Mouse (Mus musculus) CH12.LX (cell line): ENCODE data around the gene Sgo2b. TPM values are rescaled to one million over a fixed set of nuclear protein-coding genes. Genes with fewer than 3 reads are reported as not detected.
"Not testable (repeated sequence)": the region's sequence is repeated elsewhere in the genome, so short reads cannot be mapped to it uniquely, and the experiment has no call there.

Source experiments
- DNase-seq: peaks from one replicate; pipeline ENCODE4 v3.0.0-alpha.2; 2013; ENCODE audit errors: extremely low read depth
- H3K27ac ChIP-seq: 2 replicates; pipeline ENCODE4 v1.5.1; 2012; ENCODE audit warnings: low read depth, mild to moderate bottlenecking, control low read depth, moderate library complexity; ENCODE audit not compliant: insufficient read depth
- H3K27me3 ChIP-seq: replicated peaks from 2 replicates; pipeline ENCODE3; 2012; ENCODE audit warnings: inconsistent platforms
- H3K36me3 ChIP-seq, 2 experiments: replicated peaks in 1 of 2; 2 replicates each; pipeline versions ENCODE3 to v1.6.1; 2012; ENCODE audit warnings: inconsistent platforms in 1 of 2, low read length in 1 of 2, mild to moderate bottlenecking in 1 of 2, mixed read lengths in 1 of 2, moderate library complexity in 1 of 2; ENCODE audit not compliant: control insufficient read depth in 1 of 2, insufficient read depth in 1 of 2
- H3K4me1 ChIP-seq, 2 experiments: 2 replicates each; pipeline ENCODE4 v1.6.1; 2012; ENCODE audit warnings: inconsistent platforms in 1 of 2, moderate library complexity in 1 of 2; ENCODE audit not compliant: insufficient read depth in 2 of 2, control insufficient read depth in 1 of 2
- H3K4me2 ChIP-seq: 2 replicates; pipeline ENCODE4 v1.6.1; 2012; ENCODE audit warnings: low read depth, mild to moderate bottlenecking, control low read depth; ENCODE audit not compliant: poor library complexity, insufficient read depth, severe bottlenecking
- H3K4me3 ChIP-seq, 3 experiments: fragments of 150-350 bp in 1 of 3; sonication (generic) in 1 of 3; replicated peaks in 1 of 3; 2 replicates each; pipeline versions ENCODE3 to v1.5.1; 2011 to 2012; ENCODE audit warnings: low read depth in 2 of 3, low read length in 2 of 3, mild to moderate bottlenecking in 2 of 3, moderate library complexity in 2 of 3, control low read depth in 1 of 3, improper control_type of control experiment in 1 of 3, inconsistent platforms in 1 of 3, mixed read lengths in 1 of 3; ENCODE audit not compliant: poor library complexity in 1 of 3
- H3K79me2 ChIP-seq: replicated peaks from 2 replicates; pipeline ENCODE4 v1.6.1; 2012; ENCODE audit warnings: mild to moderate bottlenecking, moderate library complexity; ENCODE audit not compliant: control insufficient read depth, poor library complexity, insufficient read depth, severe bottlenecking; ENCODE audit errors: extremely low read depth
- H3K9ac ChIP-seq: 2 replicates; pipeline ENCODE4 v1.6.1; 2012; ENCODE audit warnings: low read depth, mild to moderate bottlenecking, control low read depth, moderate library complexity; ENCODE audit not compliant: insufficient read depth
- H3K9me3 ChIP-seq: replicated peaks from 2 replicates; pipeline ENCODE3; 2012; ENCODE audit warnings: low read length, inconsistent platforms, mixed read lengths
- BHLHE40 ChIP-seq: IDR thresholded peaks from 2 replicates; pipeline ENCODE4 v1.6.1; 2011; ENCODE audit warnings: mild to moderate bottlenecking, low read depth, low read length, improper control_type of control experiment
- CHD1 ChIP-seq: IDR thresholded peaks from 2 replicates; pipeline ENCODE4 v1.6.1; 2012; ENCODE audit warnings: low read depth, low read length, improper control_type of control experiment, inconsistent platforms
- CHD2 ChIP-seq: IDR thresholded peaks from 2 replicates; pipeline ENCODE4 v1.6.1; 2011; ENCODE audit warnings: low read length, improper control_type of control experiment
- CTCF ChIP-seq, 2 experiments: IDR thresholded peaks in 1 of 2; conservative IDR thresholded peaks in 1 of 2; 2 replicates each; pipeline ENCODE4 v1.5.1; 2011 to 2012; ENCODE audit warnings: low read depth in 2 of 2, low read length in 2 of 2, improper control_type of control experiment in 1 of 2, inconsistent platforms in 1 of 2, mild to moderate bottlenecking in 1 of 2, moderate library complexity in 1 of 2
- E2F4 ChIP-seq: IDR thresholded peaks from 2 replicates; pipeline ENCODE4 v1.6.1; 2011; ENCODE audit warnings: low read depth, low read length, improper control_type of control experiment; ENCODE audit not compliant: insufficient replicate concordance
- ELF1 ChIP-seq: IDR thresholded peaks from 2 replicates; pipeline ENCODE4 v1.6.1; 2014; ENCODE audit warnings: low read depth, mild to moderate bottlenecking, inconsistent platforms, low read length, improper control_type of control experiment
- JUN ChIP-seq: IDR thresholded peaks from 2 replicates; pipeline ENCODE4 v1.6.1; 2011; ENCODE audit warnings: low read depth, mild to moderate bottlenecking, low read length, improper control_type of control experiment, moderate library complexity; ENCODE audit not compliant: insufficient read depth
- JUND ChIP-seq: conservative IDR thresholded peaks from 2 replicates; pipeline ENCODE4 v1.6.1; 2011; ENCODE audit warnings: low read depth, low read length, improper control_type of control experiment
- MAX ChIP-seq: IDR thresholded peaks from 2 replicates; pipeline ENCODE4 v1.6.1; 2011; ENCODE audit warnings: low read length, improper control_type of control experiment
- MAZ ChIP-seq: IDR thresholded peaks from 2 replicates; pipeline ENCODE4 v1.6.1; 2012; ENCODE audit warnings: low read depth, mild to moderate bottlenecking, inconsistent platforms, low read length, improper control_type of control experiment, moderate library complexity
- MXI1 ChIP-seq: IDR thresholded peaks from 2 replicates; pipeline ENCODE4 v1.6.1; 2011; ENCODE audit warnings: mild to moderate bottlenecking, low read depth, low read length, improper control_type of control experiment
- NRF1 ChIP-seq: IDR thresholded peaks from 2 replicates; pipeline ENCODE4 v1.6.1; 2014; ENCODE audit warnings: low read depth, mild to moderate bottlenecking, inconsistent platforms, low read length, improper control_type of control experiment, moderate library complexity
- PAX5 ChIP-seq: IDR thresholded peaks from 2 replicates; pipeline ENCODE4 v1.6.1; 2012; ENCODE audit warnings: low read length, inconsistent platforms, mixed read lengths
- POLR2A ChIP-seq: IDR thresholded peaks from 2 replicates; pipeline ENCODE4 v1.6.1; 2011; ENCODE audit warnings: low read depth, mild to moderate bottlenecking, improper control_type of control experiment, low read length
- SIN3A ChIP-seq: IDR thresholded peaks from 2 replicates; pipeline ENCODE4 v1.6.1; 2012; ENCODE audit warnings: low read length, improper control_type of control experiment, inconsistent platforms
- SMC3 ChIP-seq: IDR thresholded peaks from 2 replicates; pipeline ENCODE4 v1.6.1; 2011; ENCODE audit warnings: low read depth, low read length, improper control_type of control experiment
- TCF12 ChIP-seq: IDR thresholded peaks from 2 replicates; pipeline ENCODE4 v1.6.1; 2014; ENCODE audit warnings: low read depth, mild to moderate bottlenecking, inconsistent platforms, low read length, improper control_type of control experiment
- UBTF ChIP-seq: IDR thresholded peaks from 2 replicates; pipeline ENCODE4 v1.6.1; 2012; ENCODE audit warnings: low read depth, mild to moderate bottlenecking, inconsistent platforms, low read length, improper control_type of control experiment, moderate library complexity
- USF2 ChIP-seq: conservative IDR thresholded peaks from 2 replicates; pipeline ENCODE4 v1.6.1; 2011; ENCODE audit warnings: low read depth, low read length, improper control_type of control experiment
- ZKSCAN1 ChIP-seq: IDR thresholded peaks from 2 replicates; pipeline ENCODE4 v1.6.1; 2012; ENCODE audit warnings: low read depth, inconsistent platforms, low read length, improper control_type of control experiment, borderline replicate concordance
- ZMIZ1 ChIP-seq: IDR thresholded peaks from 2 replicates; pipeline ENCODE4 v1.6.1; 2012; ENCODE audit warnings: low read depth, mild to moderate bottlenecking, inconsistent platforms, low read length, improper control_type of control experiment
- dilution Hi-C: fragments of 300-500 bp; cut with MboI; formaldehyde crosslinking; loops from 2 replicates; pipeline ENCODE4 v1.14.3; 2020; ENCODE audit warnings: low sequenced_read_pairs; ENCODE audit not compliant: extremely low pct_unique_long_range_greater_than_20kb, extremely low pct_ligation_motif_present
- in situ Hi-C: fragments of 300-500 bp; cut with MboI; formaldehyde crosslinking; loops from 3 replicates; pipeline ENCODE4 v1.14.3; 2019; ENCODE audit warnings: low sequenced_read_pairs, low pct_ligation_motif_present, low pct_unique_long_range_greater_than_20kb, mixed read lengths
- polyA plus RNA-seq: library from polyadenylated mRNA; unstranded; fragments of >175 nt; gene quantifications from 2 replicates; pipeline ENCODE4 v1.2.1, GENCODE M21; 2012; ENCODE audit warnings: low read depth; ENCODE audit not compliant: insufficient read length
- total RNA-seq, 2 experiments: library from RNA; depleted of rRNA; stranded (reverse); fragments of 300-350 nt in 1 of 2; fragments of >200 nt in 1 of 2; gene quantifications; 2 replicates each; pipeline ENCODE4 v1.2.3; 2012 to 2014

The Sgo2b gene
- total and polyA plus RNA-seq, 3 experiments: not detected

DNA sequence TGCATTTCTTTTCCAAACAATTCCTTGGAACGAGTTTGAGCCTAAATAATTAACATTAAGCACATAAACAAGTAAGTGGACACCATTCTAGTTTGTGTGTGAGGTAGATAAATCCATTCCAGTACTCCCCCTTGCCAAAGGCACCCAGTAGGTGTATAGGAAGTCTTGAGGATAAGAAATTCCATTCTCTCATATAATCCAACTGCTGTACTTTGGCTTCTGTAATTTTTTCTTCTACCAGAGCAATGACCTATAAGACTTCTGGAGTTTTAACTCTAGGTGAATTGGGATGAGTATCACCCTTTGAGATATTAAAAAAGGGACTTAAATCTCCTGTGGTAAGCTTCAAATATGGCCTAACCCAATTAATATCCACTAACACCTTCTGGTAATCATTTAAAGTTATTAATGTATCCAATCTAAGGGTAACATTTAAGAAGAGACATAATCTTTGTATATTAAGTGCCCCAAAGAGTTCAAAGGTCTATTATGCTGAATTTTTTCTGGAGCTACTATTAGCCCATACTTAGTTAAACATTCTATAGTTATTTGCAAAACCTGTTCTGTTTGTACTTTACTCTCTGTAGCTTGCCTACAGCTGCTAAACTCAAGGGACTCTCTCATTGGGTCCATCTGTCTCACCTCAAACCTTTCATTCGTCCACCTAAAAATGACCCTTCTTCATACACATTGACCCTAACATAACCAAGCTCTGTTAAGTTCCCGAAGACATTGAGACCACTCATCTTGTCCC, 9.2 kb upstream of the Sgo2b start:
- no peak for DNase-seq
- no peak overlapping the region for H3K4me2 ChIP-seq
- H3K4me3 ChIP-seq: no peak overlapping the region
- no peak overlapping the region for H3K9ac ChIP-seq
- H3K79me2 ChIP-seq: no peaks in the 10 kb centered on the region
- H3K36me3 ChIP-seq: no peaks in the 10 kb centered on the region
- no peak for TF ChIP-seq ELF1
- no peak for TF ChIP-seq ZKSCAN1
- no peak for TF ChIP-seq UBTF
- TF ChIP-seq USF2: no peak
- no peak for TF ChIP-seq BHLHE40
- no peak for TF ChIP-seq JUN
- TF ChIP-seq ZMIZ1: no peak
- no peak for TF ChIP-seq SIN3A
- no peak for TF ChIP-seq MAZ
- no peak for TF ChIP-seq E2F4
- TF ChIP-seq TCF12: no peak
- H3K9me3 ChIP-seq: peaks cover 36% of the 10 kb centered on the region
- dilution Hi-C loops: no loop called here
- H3K4me1 ChIP-seq: no peaks in the 10 kb centered on the region
- no peaks in the 10 kb centered on the region for H3K27me3 ChIP-seq
- in situ Hi-C loops: no loop called here
- no peak overlapping the region for H3K27ac ChIP-seq

DNA sequence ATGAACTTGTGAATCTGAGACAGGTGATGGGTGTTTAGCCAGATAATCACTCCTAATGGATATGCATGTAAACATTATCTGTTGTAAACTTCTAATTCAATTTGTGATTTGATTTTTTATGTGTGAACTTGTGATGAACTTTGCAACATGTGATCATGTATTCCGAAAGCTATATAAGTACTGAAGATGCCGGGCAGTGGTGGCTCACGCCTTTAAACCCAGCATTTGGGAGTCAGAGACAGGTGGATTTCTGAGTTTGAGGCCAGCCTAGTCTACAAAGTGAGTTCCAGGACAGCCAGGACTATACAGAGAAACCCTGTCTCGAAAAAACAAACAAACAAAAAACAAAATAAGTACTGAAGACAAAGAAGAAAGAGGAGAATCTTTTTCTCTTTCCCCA, 1.8 kb upstream of the Sgo2b start:
- dilution Hi-C loops: not testable (repeated sequence)
- H3K9me3 ChIP-seq: peaks cover 29% of the 10 kb centered on the region

DNA sequence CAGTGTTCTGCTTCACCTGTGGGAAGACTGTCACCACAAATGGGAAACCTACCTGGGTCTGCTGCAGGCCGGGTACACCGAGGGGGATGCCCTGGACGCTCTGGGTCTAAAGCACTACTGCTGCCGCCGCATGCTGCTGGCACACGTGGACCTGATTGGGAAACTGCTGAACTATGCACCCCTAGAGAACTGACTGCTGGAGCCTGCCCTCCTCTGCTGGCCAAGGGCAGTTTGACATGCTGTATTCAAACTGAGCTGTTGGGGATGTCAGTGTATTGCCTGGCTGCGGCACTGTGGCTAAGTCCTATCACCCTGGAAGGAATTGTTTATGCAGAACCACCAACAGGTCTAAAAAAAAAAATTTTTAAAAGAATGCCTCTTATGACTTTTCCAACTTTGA, 18.9 kb downstream of the Sgo2b start:
- no peak overlapping the region for H3K9ac ChIP-seq
- H3K36me3 ChIP-seq: no peaks in the 10 kb centered on the region
- H3K27ac ChIP-seq: no peak overlapping the region
- H3K4me3 ChIP-seq: no peak overlapping the region
- H3K79me2 ChIP-seq: no peaks in the 10 kb centered on the region
- dilution Hi-C loops: no loop called here
- H3K9me3 ChIP-seq: peaks cover 20% of the 10 kb centered on the region
- no peak for DNase-seq
- H3K27me3 ChIP-seq: no peaks in the 10 kb centered on the region
- no peak for TF ChIP-seq POLR2A
- TF ChIP-seq MAX: no peak
- no peak for TF ChIP-seq MAZ
- TF ChIP-seq ZKSCAN1: no peak
- no peak for TF ChIP-seq ELF1
- TF ChIP-seq CTCF (conservative IDR thresholded peaks at IDR 0.05 in 1 of 2, IDR thresholded peaks at IDR 0.05 in 1 of 2; ENCODE audit: low read depth in 2 of 2, low read length in 2 of 2): no peak
- no peak for TF ChIP-seq PAX5
- no peak for TF ChIP-seq JUND
- no peak for TF ChIP-seq MXI1
- no peak for TF ChIP-seq SMC3
- no peak for TF ChIP-seq CHD1
- no peak for TF ChIP-seq ZMIZ1
- no peak for TF ChIP-seq NRF1
- no peak for TF ChIP-seq CHD2
- no peak overlapping the region for H3K4me2 ChIP-seq
- in situ Hi-C loops: no loop called here
- no peaks in the 10 kb centered on the region for H3K4me1 ChIP-seq

More for the DNA sequence above, 1.8 kb upstream of the Sgo2b start:
- in situ Hi-C loops, H3K36me3 ChIP-seq, H3K9ac ChIP-seq, H3K27me3 ChIP-seq, DNase-seq, H3K79me2 ChIP-seq, H3K4me3 ChIP-seq, H3K27ac ChIP-seq, H3K4me1 ChIP-seq, H3K4me2 ChIP-seq: not testable (repeated sequence)
